Mouse (Mus musculus): ENCODE data around the gene Gadd45a. TPM values are rescaled to one million over a fixed set of nuclear protein-coding genes. Genes with fewer than 3 reads are reported as not detected.

Gadd45a gene
- polyA plus RNA-seq (2015; fragmentation: Nextera tagmentation; extraction: Ambion mirVana) = 28.3 and 29.8 TPM in 2 replicates

DNA sequence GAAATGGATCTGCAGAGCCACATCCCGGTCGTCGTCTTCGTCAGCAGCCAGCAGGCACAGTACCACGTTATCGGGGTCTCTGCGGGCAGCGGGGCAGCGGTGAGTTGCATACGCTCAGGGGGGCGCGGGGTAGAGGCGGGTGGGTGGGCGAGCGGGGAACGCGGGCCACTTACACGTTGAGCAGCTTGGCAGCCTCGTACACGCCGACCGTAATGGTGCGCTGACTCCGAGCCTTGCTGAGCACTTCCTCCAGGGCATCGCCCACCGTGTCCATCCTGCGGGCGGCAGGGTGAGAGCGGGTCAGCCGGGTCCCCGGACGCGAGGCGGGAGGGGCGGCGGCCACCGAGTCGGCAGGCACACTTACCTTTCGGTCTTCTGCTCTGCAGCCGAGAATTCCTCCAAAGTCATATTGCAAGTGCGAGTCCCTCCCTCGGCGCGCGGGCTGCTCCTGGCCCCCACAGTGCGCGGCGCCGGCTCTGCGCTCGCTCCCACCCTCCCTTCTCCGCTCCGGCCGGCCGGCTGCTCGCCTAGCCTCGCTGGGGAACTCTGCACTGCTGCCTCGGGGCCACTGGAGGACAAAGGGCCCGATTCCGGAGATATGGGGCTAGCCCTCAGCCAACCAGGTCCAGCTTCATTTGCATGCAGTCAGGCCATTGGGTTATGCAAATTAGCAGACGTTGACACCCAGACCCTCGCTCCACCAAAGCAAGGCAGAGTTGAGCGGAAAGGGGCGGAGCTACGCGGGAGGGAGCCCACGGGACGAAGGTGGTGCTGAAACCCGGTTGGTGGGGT, at the start of gene Gadd45a:
Gene Gadd45a (minus strand): TSS at position 621 of the 792 bp plus-strand sequence.
- WGBS = under 1% methylated on average over 62 of the region's 69 CpGs
- Histone ChIP-seq H3K9me3 (no peaks in the 10 kb centered on the region), H3K27ac (replicated peaks) (peak within 1 kb of the TSS; percentile 95), H3K4me2 (peak within 1 kb of the TSS; percentile 74), H3K9ac (peak within 1 kb of the TSS; percentile 95), H3K36me3 (no peaks in the 10 kb centered on the region), H3K27me3 (no peaks in the 10 kb centered on the region), H3K4me3 (peak within 1 kb of the TSS; percentile 87), H3K4me1 (replicated peaks) (peaks cover 23% of the 10 kb centered on the region)
- ATAC-seq (ENCODE audit: low read depth) = peak; percentile 98

- Histone ChIP-seq H3K27me3 (no peaks in the 10 kb centered on the region), H3K4me3 (no peak overlapping the region), H3K4me1 (replicated peaks) (no peaks in the 10 kb centered on the region), H3K27ac (replicated peaks) (no peak overlapping the region), H3K9me3 (no peaks in the 10 kb centered on the region), H3K4me2 (no peak overlapping the region), H3K9ac (no peak overlapping the region), H3K36me3 (no peaks in the 10 kb centered on the region)
- WGBS = 92% methylated on average over 9 of the region's 9 CpGs
- no peak for ATAC-seq (ENCODE audit: low read depth)
Observed at GRCm38 (mm10) chr6:67085850-67086437, 48.7 kb upstream of the Gadd45a start.

DNA sequence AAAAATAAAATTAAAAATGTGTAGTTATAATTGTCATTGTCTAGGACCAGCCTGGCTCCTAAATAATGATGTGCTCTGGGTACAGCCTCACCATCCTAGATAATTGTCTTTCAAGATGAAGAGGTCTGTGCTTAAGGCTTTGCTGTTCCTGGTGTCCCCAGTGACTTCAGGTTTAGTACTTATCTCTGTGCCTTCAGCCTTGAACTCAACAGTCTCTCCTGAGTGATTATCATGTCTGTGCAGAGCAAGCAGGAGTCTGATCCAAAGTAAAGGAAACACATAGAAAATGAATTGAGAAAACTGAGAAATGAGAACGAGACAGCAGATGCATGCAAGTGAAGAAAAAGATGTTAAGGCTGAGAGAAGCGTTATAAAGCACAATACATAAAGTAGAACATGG, 47.2 kb upstream of the Gadd45a start:
- Histone ChIP-seq H3K27me3 (no peaks in the 10 kb centered on the region), H3K9me3 (no peaks in the 10 kb centered on the region), H3K4me1 (replicated peaks) (no peaks in the 10 kb centered on the region), H3K4me3 (no peak overlapping the region), H3K4me2 (no peak overlapping the region), H3K27ac (replicated peaks) (no peak overlapping the region), H3K36me3 (no peaks in the 10 kb centered on the region), H3K9ac (no peak overlapping the region)
- 96% methylated on average over 2 of the region's 2 CpGs for WGBS
- ATAC-seq (ENCODE audit: low read depth) = no peak

- H3K9me3 ChIP-seq = no peaks in the 10 kb centered on the region
- no peaks in the 10 kb centered on the region for H3K36me3 ChIP-seq
- no peak overlapping the region for H3K4me2 ChIP-seq
- 89% methylated on average over 4 of the region's 4 CpGs for WGBS
- no peak overlapping the region for H3K9ac ChIP-seq
- no peak for ATAC-seq (ENCODE audit: low read depth)
- H3K4me1 ChIP-seq (replicated peaks) = no peaks in the 10 kb centered on the region; the same call in 1 of the 2 replicates
- H3K4me3 ChIP-seq = no peak overlapping the region
- no peak overlapping the region for H3K27ac ChIP-seq (replicated peaks)
- H3K27me3 ChIP-seq = no peaks in the 10 kb centered on the region
Observed at GRCm38 (mm10) chr6:67081141-67081540, 43.9 kb upstream of the Gadd45a start.

DNA sequence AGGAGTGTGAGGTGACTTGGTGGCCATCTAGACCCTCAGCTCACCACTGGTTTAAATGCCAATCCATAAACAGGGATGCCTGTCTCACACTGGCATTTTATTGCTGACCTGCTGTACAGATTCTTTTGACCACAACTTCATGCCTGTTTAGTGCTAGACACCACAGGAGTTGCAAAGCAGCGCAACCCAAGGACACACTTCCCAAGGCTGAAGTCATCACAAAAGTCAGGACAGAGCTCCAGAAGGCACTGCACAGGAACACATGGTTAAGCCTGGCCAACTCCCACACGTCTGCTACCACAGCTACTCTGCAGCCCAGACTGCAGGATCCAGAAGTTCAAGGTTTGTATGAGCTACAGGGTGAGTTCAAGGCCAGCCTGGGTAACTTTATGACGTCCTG, 40.8 kb upstream of the Gadd45a start:
- Histone ChIP-seq H3K4me3 (no peak overlapping the region), H3K4me2 (no peak overlapping the region), H3K9ac (no peak overlapping the region), H3K9me3 (no peaks in the 10 kb centered on the region), H3K27me3 (no peaks in the 10 kb centered on the region), H3K27ac (replicated peaks) (no peak overlapping the region), H3K4me1 (replicated peaks) (no peaks in the 10 kb centered on the region; the same call in 1 of the 2 replicates), H3K36me3 (no peaks in the 10 kb centered on the region)
- 73% methylated on average over 3 of the region's 3 CpGs for WGBS
- ATAC-seq (ENCODE audit: low read depth) = no peak

DNA sequence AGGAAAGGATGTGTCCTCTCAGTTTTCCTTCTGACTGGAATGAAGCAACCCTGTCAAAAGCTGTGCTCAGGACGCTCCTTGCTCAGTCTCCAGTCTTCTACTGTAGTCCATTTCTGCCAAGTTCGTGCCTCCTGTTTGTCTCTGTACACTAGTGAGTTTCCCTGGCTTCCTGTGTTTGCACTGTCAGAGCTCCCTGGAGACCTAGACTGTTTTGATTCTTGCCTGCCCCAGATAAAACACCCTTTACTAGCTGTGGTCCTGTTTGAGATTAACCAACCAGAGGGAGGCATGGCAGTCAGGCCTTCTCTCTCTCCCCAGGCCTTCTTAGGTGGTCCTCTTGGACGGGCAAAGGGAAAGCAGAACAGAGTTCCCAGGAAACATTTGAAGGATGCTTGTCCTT, 40.2 kb upstream of the Gadd45a start:
- Histone ChIP-seq H3K4me3 (no peak overlapping the region), H3K9me3 (no peaks in the 10 kb centered on the region), H3K27ac (replicated peaks) (no peak overlapping the region), H3K4me1 (replicated peaks) (no peaks in the 10 kb centered on the region; the same call in 1 of the 2 replicates), H3K4me2 (no peak overlapping the region), H3K27me3 (no peaks in the 10 kb centered on the region), H3K36me3 (no peaks in the 10 kb centered on the region), H3K9ac (no peak overlapping the region)
- no peak for ATAC-seq (ENCODE audit: low read depth)
- WGBS = 56% methylated on average over 3 of the region's 3 CpGs

DNA sequence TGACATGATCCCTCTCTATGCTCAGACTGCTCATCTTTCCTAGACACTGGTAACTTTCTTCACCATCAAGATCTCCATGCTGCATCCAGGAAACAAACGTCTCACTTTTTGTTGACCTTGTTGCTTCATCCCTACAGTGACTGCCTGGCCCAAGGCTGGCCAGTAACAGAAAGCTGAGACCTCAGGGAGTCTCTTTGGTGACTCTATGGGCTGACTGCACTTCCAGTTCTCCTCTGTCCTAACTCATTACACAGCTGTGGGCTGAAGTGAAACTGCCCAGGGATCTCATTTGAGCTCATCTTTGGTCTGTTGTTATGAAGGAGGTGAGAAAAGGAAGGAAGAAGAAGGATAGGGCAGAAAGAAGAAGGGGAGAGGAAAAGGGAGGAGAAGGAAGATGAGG, 39.1 kb upstream of the Gadd45a start:
- Histone ChIP-seq H3K9me3 (no peaks in the 10 kb centered on the region), H3K36me3 (no peaks in the 10 kb centered on the region), H3K4me1 (replicated peaks) (no peaks in the 10 kb centered on the region; the same call in 1 of the 2 replicates), H3K4me2 (no peak overlapping the region), H3K27me3 (no peaks in the 10 kb centered on the region), H3K4me3 (no peak overlapping the region), H3K9ac (no peak overlapping the region), H3K27ac (replicated peaks) (no peak overlapping the region)
- no peak for ATAC-seq (ENCODE audit: low read depth)
- WGBS = 75% methylated on average over 1 of the region's 1 CpGs

DNA sequence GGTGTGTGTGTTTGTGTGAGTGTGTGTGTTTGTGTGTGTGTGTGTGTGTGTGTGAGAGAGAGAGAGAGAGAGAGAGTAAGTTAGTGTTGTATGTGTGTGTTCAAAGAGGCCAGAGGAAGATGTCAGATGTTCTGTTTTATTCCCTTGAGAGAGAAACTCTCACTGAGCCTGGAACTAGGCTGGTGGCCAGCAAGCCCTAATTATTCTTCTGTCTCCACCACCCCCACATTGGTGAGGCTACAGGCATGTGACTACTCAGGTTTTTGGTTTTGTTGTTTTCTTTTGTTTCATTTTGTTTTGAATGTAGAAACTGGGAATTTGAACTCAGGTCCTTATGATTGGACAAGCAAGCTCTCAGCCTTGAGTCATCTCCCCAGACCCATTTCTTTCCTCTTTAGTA, 37.6 kb upstream of the Gadd45a start:
- no peak overlapping the region for H3K9ac ChIP-seq
- no peak overlapping the region for H3K27ac ChIP-seq (replicated peaks)
- no peak for ATAC-seq (ENCODE audit: low read depth)
- no peak overlapping the region for H3K4me2 ChIP-seq
- no peaks in the 10 kb centered on the region for H3K36me3 ChIP-seq
- no peak overlapping the region for H3K4me3 ChIP-seq
- H3K4me1 ChIP-seq (replicated peaks) = no peaks in the 10 kb centered on the region; the same call in 1 of the 2 replicates
- no peaks in the 10 kb centered on the region for H3K9me3 ChIP-seq
- H3K27me3 ChIP-seq = no peaks in the 10 kb centered on the region

DNA sequence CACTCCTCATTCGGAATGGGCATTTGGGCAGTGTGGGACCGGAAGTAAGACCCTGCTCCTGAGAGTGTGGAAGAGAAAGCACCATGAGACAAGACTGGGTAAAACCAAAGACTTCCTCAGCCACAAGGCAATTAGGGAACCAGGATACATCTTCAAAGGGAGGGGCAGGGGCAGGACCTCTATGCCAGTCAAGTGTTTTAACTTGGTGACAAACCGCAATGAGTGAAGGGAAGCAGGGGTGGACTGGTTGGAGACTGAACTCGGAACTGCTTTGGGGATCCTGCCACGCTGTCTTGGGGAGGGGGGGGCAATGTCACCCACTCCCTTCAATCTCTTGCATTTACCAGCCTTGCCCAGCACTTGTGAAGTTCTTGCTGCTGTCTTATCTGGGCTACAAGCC, 36.7 kb upstream of the Gadd45a start:
- H3K36me3 ChIP-seq = no peaks in the 10 kb centered on the region
- H3K4me2 ChIP-seq = no peak overlapping the region
- no peak overlapping the region for H3K9ac ChIP-seq
- H3K4me3 ChIP-seq = no peak overlapping the region
- no peaks in the 10 kb centered on the region for H3K27me3 ChIP-seq
- H3K27ac ChIP-seq (replicated peaks) = no peak overlapping the region
- no peak for ATAC-seq (ENCODE audit: low read depth)
- no peaks in the 10 kb centered on the region; the same call in 1 of the 2 replicates for H3K4me1 ChIP-seq (replicated peaks)
- H3K9me3 ChIP-seq = no peaks in the 10 kb centered on the region
- 87% methylated on average over 5 of the region's 5 CpGs for WGBS

DNA sequence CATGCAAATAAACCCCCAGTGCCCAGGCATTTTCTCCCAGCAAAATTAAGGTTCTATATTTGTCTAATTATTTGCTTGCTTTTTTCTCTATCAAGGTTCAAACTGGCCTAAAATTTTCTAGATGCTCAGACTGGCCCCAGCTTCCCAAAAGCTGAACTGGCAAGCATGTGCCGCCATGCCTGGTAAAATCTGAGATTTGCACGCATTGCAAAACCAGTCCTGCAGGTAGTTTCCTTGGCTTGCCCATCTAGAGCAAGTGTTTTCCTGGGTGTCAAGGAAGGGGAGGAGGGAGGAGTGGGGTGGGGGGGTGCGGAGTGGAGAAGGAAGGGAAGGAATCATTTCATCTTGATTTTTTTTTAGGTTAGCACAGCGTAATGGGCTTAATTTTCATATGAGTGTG, 36.2 kb upstream of the Gadd45a start:
- Histone ChIP-seq H3K27ac (replicated peaks) (no peak overlapping the region), H3K36me3 (no peaks in the 10 kb centered on the region), H3K27me3 (no peaks in the 10 kb centered on the region), H3K4me3 (no peak overlapping the region), H3K4me2 (no peak overlapping the region), H3K9me3 (no peaks in the 10 kb centered on the region), H3K4me1 (replicated peaks) (no peaks in the 10 kb centered on the region; the same call in 1 of the 2 replicates), H3K9ac (no peak overlapping the region)
- WGBS = 92% methylated on average over 4 of the region's 4 CpGs
- ATAC-seq (ENCODE audit: low read depth) = no peak

- 93% methylated on average over 1 of the region's 1 CpGs for WGBS
- no peaks in the 10 kb centered on the region for H3K9me3 ChIP-seq
- H3K36me3 ChIP-seq = no peaks in the 10 kb centered on the region
- no peaks in the 10 kb centered on the region for H3K27me3 ChIP-seq
- no peak overlapping the region for H3K27ac ChIP-seq (replicated peaks)
- ATAC-seq (ENCODE audit: low read depth) = no peak
- no peak overlapping the region for H3K9ac ChIP-seq
- no peaks in the 10 kb centered on the region; the same call in 1 of the 2 replicates for H3K4me1 ChIP-seq (replicated peaks)
- no peak overlapping the region for H3K4me3 ChIP-seq
- H3K4me2 ChIP-seq = no peak overlapping the region
Observed at GRCm38 (mm10) chr6:67071615-67072014, 34.4 kb upstream of the Gadd45a start.

DNA sequence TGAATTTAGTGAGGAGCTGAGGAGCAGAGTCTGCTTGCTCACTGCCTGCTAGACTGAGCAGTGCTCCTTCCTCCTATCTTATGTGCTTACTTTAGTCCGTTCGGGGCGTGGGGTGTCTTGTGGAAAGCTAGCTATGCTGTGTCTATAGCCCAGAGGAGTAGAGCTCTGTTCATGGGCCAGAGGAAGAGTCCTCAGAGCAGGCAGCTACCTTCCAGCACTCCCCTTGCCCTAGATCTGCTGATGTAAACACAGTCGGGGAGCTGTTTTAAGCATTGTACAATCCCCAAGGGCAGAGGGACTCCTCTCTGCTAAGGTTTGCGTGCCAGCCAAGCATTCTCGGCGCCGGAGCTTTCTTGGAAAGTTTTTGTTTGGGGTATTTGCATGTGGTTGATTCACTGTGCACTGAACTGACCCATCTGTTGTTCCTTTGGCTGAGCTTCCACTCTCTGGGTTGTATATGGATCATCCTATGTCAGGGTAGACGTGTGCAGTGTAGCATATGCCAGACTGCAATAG, 32.6 kb upstream of the Gadd45a start:
- Histone ChIP-seq H3K27ac (replicated peaks) (no peak overlapping the region), H3K4me2 (no peak overlapping the region), H3K4me3 (no peak overlapping the region), H3K27me3 (no peaks in the 10 kb centered on the region), H3K4me1 (replicated peaks) (no peaks in the 10 kb centered on the region; the same call in 1 of the 2 replicates), H3K9me3 (no peaks in the 10 kb centered on the region), H3K9ac (no peak overlapping the region), H3K36me3 (no peaks in the 10 kb centered on the region)
- WGBS = 61% methylated on average over 9 of the region's 9 CpGs
- 0 out of 2 replicates have a peak, but pooled peaks have one; percentile 36 for ATAC-seq (ENCODE audit: low read depth)
